Mouse (Mus musculus) yolk sac, embryonic 10.5 days (tissue): Measurements from ENCODE around the gene Gm20388.
"Not testable (repeated sequence)": the region's sequence is repeated elsewhere in the genome, so short reads cannot be mapped to it uniquely, and the experiment has no call there.

Experiments
- DNase-seq: peaks from one replicate; pipeline ENCODE4 v3.0.0-alpha.2; 2017; ENCODE audit warnings: low spot score

The Gm20388 gene

DNA sequence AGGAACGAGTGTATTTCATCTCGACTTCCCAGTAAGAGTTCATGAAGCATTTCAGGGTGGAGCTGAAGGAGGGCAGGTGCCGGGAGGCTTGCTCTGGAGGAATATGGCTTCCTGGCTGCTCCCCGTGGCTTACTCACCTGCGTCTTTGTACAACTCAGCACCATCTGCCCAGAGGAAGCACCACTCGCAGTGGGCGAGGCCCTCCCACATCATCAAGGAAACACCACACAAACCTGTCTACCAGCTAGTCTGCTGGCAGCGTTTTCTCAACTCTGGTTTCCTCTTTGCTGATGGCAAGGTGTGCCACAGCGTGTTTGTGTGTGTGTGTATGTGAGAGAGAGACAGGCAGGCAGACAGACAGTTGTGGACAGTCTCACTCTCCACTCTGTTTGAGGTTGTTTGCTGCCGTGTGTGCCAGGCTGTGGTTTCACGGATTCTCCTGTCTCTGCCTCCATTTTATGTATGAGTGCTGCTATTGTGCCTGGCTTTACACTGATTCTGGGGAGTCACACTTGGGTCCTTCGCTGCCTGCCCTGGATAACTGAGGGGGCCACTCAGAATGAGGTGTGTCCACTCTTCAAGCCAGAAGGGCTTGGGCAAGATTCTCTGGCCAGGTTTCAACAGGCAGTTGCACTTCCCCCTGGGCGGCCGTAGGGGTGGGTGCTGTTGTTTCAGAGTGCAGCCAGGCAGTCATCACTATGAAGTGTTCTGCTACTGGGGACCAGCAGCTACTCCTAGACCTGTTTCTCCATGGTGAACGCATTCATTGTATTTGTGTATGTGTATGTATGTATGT, 3580.8 kb downstream of the Gm20388 start:
- DNase-seq: no peak

DNA sequence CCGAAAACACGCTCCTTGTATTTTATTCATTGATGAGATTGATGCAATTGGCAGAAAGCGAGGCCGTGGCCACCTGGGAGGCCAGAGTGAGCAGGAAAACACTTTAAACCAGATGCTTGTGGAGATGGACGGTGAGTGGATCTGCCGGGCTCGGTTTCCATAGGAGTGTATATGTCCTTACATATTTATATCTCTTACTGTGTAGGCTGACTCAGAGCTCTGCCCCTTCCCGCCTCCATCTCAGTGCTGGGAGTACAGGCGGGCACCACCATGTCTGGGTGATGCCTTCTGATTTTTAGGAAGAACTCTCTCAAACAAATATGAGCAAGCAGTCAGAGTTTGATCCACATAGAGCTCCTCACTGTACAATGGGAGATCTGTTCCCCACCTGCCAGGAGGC, 3582.3 kb downstream of the Gm20388 start:
- DNase-seq: no peak

DNA sequence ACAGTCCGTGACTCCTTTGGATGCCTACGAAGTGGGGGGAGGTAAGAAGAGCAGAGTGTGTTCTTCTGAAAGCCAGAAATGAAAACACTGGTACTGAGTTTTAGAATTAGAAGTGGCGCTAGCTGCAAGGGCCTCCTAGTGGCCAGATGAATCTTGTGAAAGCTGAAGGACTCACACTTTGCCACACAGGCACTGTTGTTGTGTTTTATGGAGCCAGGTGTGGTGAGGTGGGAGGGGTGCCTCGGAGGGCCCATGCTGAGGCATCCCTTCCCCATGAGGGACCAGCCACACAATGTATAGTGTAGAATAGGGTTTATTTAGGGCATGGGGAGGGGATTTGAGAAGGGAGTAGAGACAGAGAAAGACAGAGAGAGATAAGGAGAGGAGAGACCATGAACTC, 3587.1 kb downstream of the Gm20388 start:
- DNase-seq: no peak

- no peak for DNase-seq
Observed at GRCm38 (mm10) chr8:123498963-123499362, 3588.3 kb downstream of the Gm20388 start.

- no peak for DNase-seq
Observed at GRCm38 (mm10) chr8:123499556-123499955, 3588.9 kb downstream of the Gm20388 start.

DNA sequence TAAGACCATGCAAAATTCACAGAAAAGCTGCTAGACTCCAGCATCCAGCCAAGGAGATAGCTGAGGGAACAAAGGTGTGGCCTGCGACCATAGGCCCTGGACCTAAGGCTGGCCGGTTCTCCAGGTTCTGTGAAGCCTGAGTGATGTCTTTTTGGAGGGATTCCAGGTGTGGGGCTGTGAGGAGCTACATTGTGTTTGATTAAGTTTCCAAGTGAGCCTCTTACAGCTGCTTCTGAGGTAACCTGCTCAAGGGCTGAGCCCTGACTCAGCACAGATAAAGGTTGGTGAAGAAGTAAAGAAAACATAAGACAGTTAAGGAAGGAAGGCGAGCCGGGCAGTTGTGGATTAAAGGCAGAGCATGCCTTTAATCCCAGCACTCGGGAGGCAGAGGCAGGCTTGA, 3591.6 kb downstream of the Gm20388 start:
- DNase-seq: no peak

DNA sequence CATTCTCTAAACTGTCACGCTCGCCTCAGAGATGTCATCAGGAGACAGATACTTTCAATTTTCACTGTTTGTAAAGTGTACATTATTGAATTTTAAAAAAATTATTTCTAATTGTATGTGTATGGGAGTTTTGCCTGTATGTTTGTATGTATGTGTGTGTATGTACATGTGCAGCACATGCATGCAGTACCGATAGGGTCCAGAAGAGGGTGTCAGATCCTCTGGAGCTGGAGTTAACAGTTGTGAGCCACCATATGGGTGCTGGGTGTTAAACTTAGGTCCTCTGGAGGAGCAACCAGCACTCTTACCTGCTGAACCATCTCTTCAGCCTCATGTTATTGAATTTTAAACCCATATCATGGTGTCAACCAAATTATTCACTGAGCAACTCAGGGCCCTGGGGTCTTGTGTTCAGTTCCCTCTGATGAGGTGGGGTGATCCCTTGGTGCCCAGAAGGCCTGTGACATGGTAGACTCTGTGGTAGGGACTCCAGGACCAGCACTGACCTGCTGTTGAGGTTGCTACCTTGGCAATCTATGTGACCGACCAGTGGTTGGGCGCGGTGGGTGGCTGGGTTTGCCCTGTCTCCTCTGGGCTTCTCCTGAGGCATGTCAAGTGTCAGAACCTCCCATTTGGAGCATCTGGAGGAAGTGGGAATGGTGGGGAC, 3593.3 kb downstream of the Gm20388 start:
- no peak for DNase-seq

- no peak for DNase-seq
Observed at GRCm38 (mm10) chr8:123504591-123505195, 3594.1 kb downstream of the Gm20388 start.

- no peak for DNase-seq
Observed at GRCm38 (mm10) chr8:123505267-123505666, 3594.6 kb downstream of the Gm20388 start.

DNA sequence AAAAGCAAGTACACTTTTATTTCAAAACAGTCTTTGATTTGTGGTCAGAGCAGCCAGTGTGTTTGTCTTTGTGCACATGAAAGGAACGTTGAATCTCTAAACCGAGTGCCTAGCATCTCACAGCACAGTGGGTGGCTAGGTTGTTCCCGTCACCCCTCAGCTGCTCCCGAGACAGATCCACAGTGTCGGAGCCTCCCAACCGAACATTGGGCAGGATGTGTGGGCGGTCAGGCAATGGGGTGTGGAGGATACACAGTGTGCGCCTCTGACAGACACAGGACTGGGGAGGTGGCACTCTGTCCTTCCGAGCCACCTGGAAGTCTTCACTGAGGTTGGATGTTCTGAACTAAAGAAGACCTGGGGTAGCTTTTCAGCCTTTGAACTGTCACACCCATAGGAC, 3595.1 kb downstream of the Gm20388 start:
- DNase-seq: no peak

DNA sequence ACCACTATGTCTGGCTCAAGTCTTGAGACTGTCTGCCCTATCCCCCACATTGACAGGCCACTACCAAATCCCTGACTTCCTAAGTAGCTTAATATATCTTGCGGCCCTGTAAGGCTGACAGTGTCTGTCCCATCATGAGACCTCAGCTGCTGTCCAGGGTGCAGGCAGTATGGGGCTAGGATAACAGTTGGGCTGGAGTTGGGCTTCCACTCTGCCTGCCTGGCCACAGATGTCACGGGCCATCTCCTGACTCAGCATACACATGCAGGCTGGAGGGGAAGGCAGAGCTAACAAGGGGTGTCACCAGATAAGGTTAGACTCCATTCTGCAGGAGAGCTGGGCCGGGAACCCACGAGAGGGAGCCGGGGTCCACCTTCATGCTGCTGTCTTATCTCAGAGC, 3596.5 kb downstream of the Gm20388 start:
- no peak for DNase-seq

DNA sequence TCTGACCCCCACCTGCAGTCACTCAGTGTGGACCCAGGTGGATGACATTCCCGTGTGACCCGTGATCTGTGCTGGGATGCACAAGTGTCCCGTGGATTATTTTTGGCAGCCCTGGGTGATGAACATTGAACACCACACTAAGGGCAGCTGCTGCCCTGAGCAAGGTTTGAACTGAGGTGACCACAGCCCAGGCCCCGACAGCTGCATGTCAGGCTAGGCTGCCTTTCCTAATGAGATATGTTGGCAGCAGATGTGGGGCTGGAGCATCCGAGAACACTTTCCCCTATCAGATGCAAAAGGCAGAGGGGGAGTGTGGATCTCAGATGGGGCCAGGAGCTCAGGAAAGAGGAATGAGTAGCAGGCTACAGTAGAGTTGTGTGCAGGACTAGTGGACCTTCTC, 3600.2 kb downstream of the Gm20388 start:
- no peak for DNase-seq

GRCm38 (mm10) chr8:123514136-123514535, 3603.5 kb downstream of the Gm20388 start:
- no peak for DNase-seq

DNA sequence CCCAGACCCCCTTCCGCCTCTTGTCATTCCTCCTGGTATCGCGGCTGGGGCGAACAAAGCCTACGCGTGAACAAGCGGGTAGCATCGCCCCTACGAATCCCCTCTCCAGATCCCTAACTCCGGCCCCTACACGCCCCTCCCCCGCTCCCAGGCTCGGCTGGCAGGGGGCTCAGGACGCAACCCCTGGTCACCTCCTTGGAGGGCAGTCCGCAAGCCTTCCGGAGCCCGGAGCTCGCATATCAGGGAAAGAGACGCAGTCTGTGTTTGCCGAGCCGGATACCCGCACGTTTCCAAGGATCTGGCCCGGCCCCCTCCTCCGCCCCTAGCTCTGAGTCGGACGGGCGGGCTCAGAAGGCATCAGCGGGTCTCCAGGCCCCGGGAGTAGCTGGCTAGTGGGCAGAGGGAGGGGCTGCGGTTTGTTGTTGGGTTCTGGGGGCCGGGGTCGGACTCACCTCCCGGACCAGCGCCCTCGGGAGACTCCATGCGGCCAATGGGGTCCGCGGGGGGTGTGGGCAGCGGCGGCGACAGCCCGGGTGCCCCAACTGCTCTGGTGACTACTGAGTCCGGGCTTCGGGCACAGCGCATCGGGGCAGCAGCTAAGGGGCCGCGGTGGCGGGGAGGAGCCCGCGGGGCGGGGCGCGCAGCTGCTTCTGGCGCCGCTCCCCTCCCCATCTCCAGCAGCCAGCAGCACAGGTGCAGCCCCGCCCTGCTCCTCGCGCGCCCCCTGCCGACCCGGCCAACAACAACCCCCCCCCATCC, 3604.3 kb downstream of the Gm20388 start, which contains the start of gene Dbndd1:
Gene Dbndd1 (minus strand): TSS at position 683 of the 759 bp plus-strand sequence.
- DNase-seq: peak; percentile 76

DNA sequence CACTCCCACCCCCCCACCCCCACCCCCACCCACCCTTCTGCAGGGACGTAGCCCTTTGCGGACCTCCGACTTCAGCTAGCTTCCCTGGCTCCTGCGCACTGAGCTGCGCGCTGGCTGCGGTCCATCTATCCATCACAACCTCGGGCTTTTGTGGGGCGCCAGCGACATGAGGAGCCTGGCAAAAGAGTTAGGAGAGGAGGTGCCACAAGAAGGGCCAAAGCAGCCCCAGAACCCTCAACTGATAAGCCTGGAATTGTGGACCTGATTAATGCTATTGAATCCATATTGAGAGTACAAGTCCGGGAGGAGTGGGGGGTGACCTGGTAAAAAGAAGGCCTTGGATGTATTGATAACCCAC, 3604.9 kb downstream of the Gm20388 start:
- DNase-seq: no peak

- DNase-seq: no peak
Observed at GRCm38 (mm10) chr8:123516596-123516995, 3606.0 kb downstream of the Gm20388 start.

DNA sequence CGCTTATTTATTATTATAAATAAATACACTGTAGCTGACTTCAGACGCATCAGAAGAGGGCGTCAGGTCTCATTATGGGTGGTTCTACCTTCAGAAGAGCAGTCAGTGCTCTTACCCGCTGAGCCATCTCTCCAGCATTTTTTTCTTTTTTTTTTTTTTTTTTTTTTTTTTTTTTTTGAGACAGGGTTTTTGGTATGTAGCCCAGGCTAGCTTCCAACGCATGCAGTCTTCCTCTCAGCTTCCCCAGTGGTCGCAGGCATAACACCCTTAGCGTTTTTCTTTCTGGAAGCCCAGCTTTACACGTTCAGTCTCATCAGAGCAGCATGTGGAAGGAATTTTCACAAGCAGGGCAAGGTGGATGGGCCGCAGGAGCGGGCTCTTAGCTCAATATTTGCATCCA, 3607.5 kb downstream of the Gm20388 start:
- no peak for DNase-seq

- peak; percentile 96 for DNase-seq
Observed at GRCm38 (mm10) chr8:123518667-123519066, 3608.0 kb downstream of the Gm20388 start, which contains the start of gene Gas8. Gene Gas8, plus strand, starts transcription at chr8:123518834.

- DNase-seq: not testable (repeated sequence)
Observed at GRCm38 (mm10) chr8:123520048-123520447, 3609.4 kb downstream of the Gm20388 start.

GRCm38 (mm10) chr8:123527720-123528489, 3617.3 kb downstream of the Gm20388 start:
- DNase-seq: no peak

GRCm38 (mm10) chr8:123536242-123536989, 3625.8 kb downstream of the Gm20388 start:
- DNase-seq: no peak
